Mouse (Mus musculus): ENCODE results near the gene Ifitm10.

Ifitm10 gene

GRCm38 (mm10) chr7:142389961-142390650 lies 16.6 kb upstream of the Ifitm10 start:
- DNase-seq: no peak

- DNase-seq: no peak
Observed at GRCm38 (mm10) chr7:142388740-142389139, 15.2 kb upstream of the Ifitm10 start.

GRCm38 (mm10) chr7:142388198-142388597 lies 14.6 kb upstream of the Ifitm10 start:
- no peak for DNase-seq

- peak; percentile 92 to 94 for DNase-seq
Observed at GRCm38 (mm10) chr7:142387419-142388148, 14.0 kb upstream of the Ifitm10 start, which contains the start of gene Ctsd. TSS of gene Ctsd (minus strand) at chr7:142388038.

- DNase-seq: peak; percentile 33 to 50
Observed at GRCm38 (mm10) chr7:142386621-142387201, 13.2 kb upstream of the Ifitm10 start.

GRCm38 (mm10) chr7:142385742-142386403 lies 12.3 kb upstream of the Ifitm10 start:
- no peak for DNase-seq

GRCm38 (mm10) chr7:142384306-142384705 lies 10.8 kb upstream of the Ifitm10 start:
- no peak for DNase-seq

- DNase-seq: no peak
Observed at GRCm38 (mm10) chr7:142382567-142382966, 9.0 kb upstream of the Ifitm10 start, which contains the start of gene Gm49369. TSS of gene Gm49369 (minus strand) at chr7:142382667.

- peak; percentile 77 to 86 for DNase-seq
Observed at GRCm38 (mm10) chr7:142381175-142381574, 7.6 kb upstream of the Ifitm10 start.

GRCm38 (mm10) chr7:142379186-142379585 lies 5.6 kb upstream of the Ifitm10 start:
- peak; percentile 55 to 76 for DNase-seq

- no peak for DNase-seq
Observed at GRCm38 (mm10) chr7:142377233-142377925, 3.8 kb upstream of the Ifitm10 start.

- DNase-seq: no peak
Observed at GRCm38 (mm10) chr7:142376096-142376495, 2.5 kb upstream of the Ifitm10 start.

GRCm38 (mm10) chr7:142375261-142375724 lies 1.7 kb upstream of the Ifitm10 start:
- peak in 1 of 2 experiments; percentile 10 for DNase-seq

GRCm38 (mm10) chr7:142374413-142375015 lies 961 bp upstream of the Ifitm10 start:
- DNase-seq: peak in 1 of 2 experiments; percentile 9

- peak in 1 of 2 experiments; percentile 7 for DNase-seq
Observed at GRCm38 (mm10) chr7:142373039-142373438, 514 bp downstream of the Ifitm10 start.

GRCm38 (mm10) chr7:142371768-142372661 lies 1.5 kb downstream of the Ifitm10 start:
- peak; percentile 43 to 60 for DNase-seq

GRCm38 (mm10) chr7:142371398-142371767 lies 2.2 kb downstream of the Ifitm10 start:
- peak; percentile 19 to 31 for DNase-seq

GRCm38 (mm10) chr7:142370937-142371336 lies 2.6 kb downstream of the Ifitm10 start:
- no peak for DNase-seq

- DNase-seq: no peak
Observed at GRCm38 (mm10) chr7:142369820-142370219, 3.7 kb downstream of the Ifitm10 start.

GRCm38 (mm10) chr7:142368856-142369255 lies 4.7 kb downstream of the Ifitm10 start:
- DNase-seq: no peak

GRCm38 (mm10) chr7:142363107-142363506 lies 10.4 kb downstream of the Ifitm10 start:
- no peak for DNase-seq
